9 mouse cellular contexts compared by ENCODE assay signal in the genomic region with DNA sequence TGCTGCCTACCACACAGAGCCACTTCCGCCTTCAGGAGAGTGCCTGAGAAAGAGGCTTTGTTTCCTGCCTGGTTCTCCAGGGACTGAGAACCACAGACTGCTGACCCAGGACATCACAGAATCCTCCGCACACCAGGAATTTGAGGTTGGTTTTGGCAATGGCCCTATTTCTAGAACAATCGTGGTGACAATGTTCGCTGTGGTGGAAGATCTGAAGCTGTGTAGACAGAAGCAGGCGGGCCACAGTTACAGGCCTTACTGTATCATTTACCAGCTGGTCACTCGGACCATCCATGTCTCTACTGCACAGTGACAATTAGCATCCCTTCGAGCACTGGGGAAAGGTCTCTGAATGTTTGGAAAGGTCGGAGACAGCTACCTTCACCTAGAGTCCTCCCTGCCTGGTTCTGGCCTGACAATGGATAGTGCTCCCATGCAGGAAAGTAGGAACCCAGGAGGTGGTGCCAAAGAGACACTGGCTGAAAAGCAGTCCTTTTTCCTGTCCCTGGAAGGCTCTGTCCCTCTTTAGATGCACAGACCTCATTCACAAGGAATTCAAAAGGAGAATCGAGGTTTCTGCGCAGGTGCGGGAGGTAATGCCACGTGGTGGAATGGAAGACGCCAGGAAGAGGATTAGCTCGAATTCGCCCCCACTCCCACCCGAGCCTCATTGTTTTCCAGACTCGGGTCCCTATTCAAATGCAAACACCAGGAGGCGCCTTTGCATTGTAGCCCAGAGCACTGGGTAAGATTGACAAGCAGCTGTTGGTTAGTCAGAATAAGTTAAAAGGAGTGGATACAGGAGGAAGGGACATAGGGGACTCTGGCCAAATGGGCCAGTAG. TPM values are rescaled to one million over a fixed set of nuclear protein-coding genes. Genes with fewer than 3 reads are reported as not detected.
DNase-seq lines count a peak whose midpoint lies in the region; ATAC-seq and TF ChIP-seq lines count a peak whose summit lies in the region.
"Had no signal": no experiment of that assay in that cellular context is flagged by ENCODE, and none has a peak within 500 bp of the region (broad histone marks: within the 10 kb centered on the region; RNA-seq: fewer than 3 reads in every experiment).

No protein-coding gene starts in this region.

- ATAC-seq in cerebellum, adult (ENCODE audit: insufficient number of reproducible peaks, low FRiP score, low TSS enrichment): peak; percentile 93
- peak; percentile 63 for ATAC-seq in forebrain, embryonic 15.5 days (replicated peaks)
- ATAC-seq in midbrain, embryonic 14.5 days (ENCODE audit: low FRiP score, low TSS enrichment): peak; percentile 71

- no peak overlapping the region for H3K9ac ChIP-seq in forebrain, embryonic 15.5 days (replicated peaks)
- H3K9ac ChIP-seq in midbrain, embryonic 14.5 days (replicated peaks; ENCODE audit: low read length): 0 out of 2 replicates have a peak overlapping the region, but pooled peaks have one; percentile 28

- H3K4me3 ChIP-seq in gastrocnemius, adult 2 months: no peak overlapping the region
- H3K4me3 ChIP-seq in forebrain, embryonic 15.5 days: 0 out of 2 replicates have a peak overlapping the region, but pooled peaks have one; percentile 12
- 0 out of 2 replicates have a peak overlapping the region, but pooled peaks have one; percentile 4 for H3K4me3 ChIP-seq in midbrain, embryonic 14.5 days (replicated peaks; ENCODE audit: low read depth, low read length)
- H3K4me3 ChIP-seq: megakaryocyte, embryonic 14.5 days had no signal

- peak; percentile 28 for DNase-seq in gastrocnemius, adult 2 months
- DNase-seq in gastrocnemius, postnatal 4 days (ENCODE audit: low spot score in 2 of 2): no peak
- peak; percentile 4 for DNase-seq in induced T-regulatory cell, adult 2 months (ENCODE audit: low read depth)
- peak; percentile 30 to 41 for DNase-seq in left cerebral cortex, postnatal 14 days (ENCODE audit: low spot score in 2 of 2)
- peak; percentile 83 for DNase-seq in midbrain, embryonic 14.5 days
- peak; percentile 22 for DNase-seq in testis, postnatal 14 days (ENCODE audit: low spot score)

- H3K27me3 ChIP-seq in forebrain, embryonic 15.5 days: 0 out of 2 replicates have a peak, but pooled peaks cover 3% of the 10 kb centered on the region
- peaks cover 9% of the 10 kb centered on the region for H3K27me3 ChIP-seq in midbrain, embryonic 14.5 days (ENCODE audit: control insufficient read depth, insufficient read depth, low read length)

- peaks cover 29% of the 10 kb centered on the region for H3K4me1 ChIP-seq in forebrain, embryonic 15.5 days
- peaks cover 11% of the 10 kb centered on the region; the same call in 1 of the 2 replicates for H3K4me1 ChIP-seq in midbrain, embryonic 14.5 days (ENCODE audit: control insufficient read depth, insufficient read depth, low read length)
- H3K4me1 ChIP-seq: megakaryocyte, embryonic 14.5 days had no signal

- peak overlapping the region; percentile 38 for H3K4me2 ChIP-seq in forebrain, embryonic 15.5 days (replicated peaks)
- peak overlapping the region; percentile 38 for H3K4me2 ChIP-seq in midbrain, embryonic 14.5 days (ENCODE audit: low read length)

- no peak overlapping the region for H3K27ac ChIP-seq in gastrocnemius, adult 2 months
- no peak overlapping the region for H3K27ac ChIP-seq in forebrain, embryonic 15.5 days (replicated peaks)
- H3K27ac ChIP-seq in midbrain, embryonic 14.5 days (replicated peaks; ENCODE audit: low read depth, low read length): no peak overlapping the region

- peak; percentile 62 for TF ChIP-seq CTCF in gastrocnemius, adult 2 months (IDR thresholded peaks at IDR 0.05)

- H3K36me3 ChIP-seq in forebrain, embryonic 15.5 days: no peaks in the 10 kb centered on the region
- H3K36me3 ChIP-seq in midbrain, embryonic 14.5 days (ENCODE audit: control insufficient read depth, insufficient read depth, low read length): no peaks in the 10 kb centered on the region

- WGBS in forebrain, embryonic 15.5 days: 21% methylated on average over 18 of the region's 18 CpGs
- WGBS in midbrain, embryonic 14.5 days: 23% methylated on average over 18 of the region's 18 CpGs

- no peaks in the 10 kb centered on the region for H3K9me3 ChIP-seq in forebrain, embryonic 15.5 days
- H3K9me3 ChIP-seq in midbrain, embryonic 14.5 days (ENCODE audit: control insufficient read depth, low read length): no peaks in the 10 kb centered on the region
- H3K9me3 ChIP-seq: megakaryocyte, embryonic 14.5 days had no signal

- intact Hi-C loops in gastrocnemius, adult 2 months (cut with DNase I): loop anchor here (5.0 to 10.0 kb wide), 2 partner anchors 466 to 579 kb away; no protein-coding TSS in a partner anchor
- intact Hi-C loops in left cerebral cortex, postnatal 14 days (cut with DNase I): loop anchor here (5.0 kb wide), 1 partner anchor 466 kb away; no protein-coding TSS in a partner anchor

RNA-seq across cellular contexts. Expression of a gene that starts 52.6 kb away (rescaled TPM):
- not detected for total RNA-seq in gastrocnemius, adult 2 months (2021)
- not detected for total RNA-seq in gastrocnemius, postnatal 4 days (2021)
- 45.0 and 57.0 TPM in 2 replicates for polyA plus RNA-seq in forebrain, embryonic 15.5 days (2015; fragmentation: Nextera tagmentation; extraction: Ambion mirVana)
- 1 to 10 TPM; 5.2 to 8.1 TPM for total RNA-seq in left cerebral cortex, postnatal 14 days (2021)
- 20.7 and 22.9 TPM in 2 replicates for polyA plus RNA-seq in midbrain, embryonic 14.5 days (2014; fragmentation: Nextera tagmentation; extraction: Ambion mirVana)

Comparison
In these comparisons a context has a peak if more than half of its experiments do, and no peak if none do; other contexts are left out.
1. DNase-seq: peak in gastrocnemius, adult 2 months (single experiment), induced T-regulatory cell, adult 2 months (single experiment), left cerebral cortex, postnatal 14 days (2 of 2), midbrain, embryonic 14.5 days (single experiment) and testis, postnatal 14 days (single experiment); none in gastrocnemius, postnatal 4 days (0 of 2).
2. RNA of a gene that starts 52.6 kb away (total RNA-seq): 5.2 to 8.1 TPM in left cerebral cortex, postnatal 14 days; not detected in gastrocnemius, postnatal 4 days and not detected in gastrocnemius, adult 2 months; every median in the first group is over 4 times any median in the second.
3. Peak in every context shown above with its lines, with median percentiles within 50 percentile points of each other: ATAC-seq.